ENCODE assay signal across 33 mouse cellular contexts in genomic region chr13:75927951-75928350, GRCm38 (mm10). TPM values are rescaled to one million over a fixed set of nuclear protein-coding genes. Genes with fewer than 3 reads are reported as not detected.
DNase-seq lines count a peak whose midpoint lies in the region; ATAC-seq and TF ChIP-seq lines count a peak whose summit lies in the region.
"Had no signal": no experiment of that assay in that cellular context is flagged by ENCODE, and none has a peak within 500 bp of the region (broad histone marks: within the 10 kb centered on the region; RNA-seq: fewer than 3 reads in every experiment).

No protein-coding gene starts in this region.

- no peak overlapping the region for H3K27ac ChIP-seq in forebrain, embryonic 16.5 days (ENCODE audit: low read length)
- H3K27ac ChIP-seq in forebrain, embryonic 14.5 days (ENCODE audit: low read depth, low read length): no peak overlapping the region
- no peak overlapping the region for H3K27ac ChIP-seq in midbrain, embryonic 11.5 days (ENCODE audit: low read depth, low read length)
- no peak overlapping the region for H3K27ac ChIP-seq in midbrain, postnatal 0 days (ENCODE audit: low read depth, low read length)
- peak overlapping the region; percentile 27; the same call in 1 of the 2 replicates for H3K27ac ChIP-seq in brown adipose tissue, adult 24 weeks (replicated peaks; ENCODE audit: low read depth, low read length)
- H3K27ac ChIP-seq: embryonic facial prominence, embryonic 10.5 days; embryonic facial prominence, embryonic 13.5 days; forebrain, embryonic 15.5 days; heart, embryonic 15.5 days; hindbrain, embryonic 14.5 days; hindbrain, postnatal 0 days had no signal

- H3K36me3 ChIP-seq in forebrain, embryonic 16.5 days (ENCODE audit: control insufficient read depth, insufficient read depth): peaks cover 2% of the 10 kb centered on the region; the same call in 1 of the 2 replicates
- H3K36me3 ChIP-seq in forebrain, embryonic 14.5 days (ENCODE audit: control insufficient read depth, insufficient read depth, low read length): peaks cover 13% of the 10 kb centered on the region
- H3K36me3 ChIP-seq in midbrain, embryonic 11.5 days (ENCODE audit: control insufficient read depth, insufficient read depth, low read length): peaks cover 2% of the 10 kb centered on the region; the same call in 1 of the 2 replicates
- no peaks in the 10 kb centered on the region for H3K36me3 ChIP-seq in midbrain, postnatal 0 days (ENCODE audit: insufficient read depth, low read length)

- no peak overlapping the region for H3K4me2 ChIP-seq in forebrain, embryonic 16.5 days (ENCODE audit: low read length)
- no peak overlapping the region for H3K4me2 ChIP-seq in forebrain, embryonic 14.5 days (ENCODE audit: low read length)
- H3K4me2 ChIP-seq in midbrain, embryonic 11.5 days: no peak overlapping the region
- H3K4me2 ChIP-seq in midbrain, postnatal 0 days (ENCODE audit: low read depth, low read length, poor library complexity, severe bottlenecking): no peak overlapping the region
- H3K4me2 ChIP-seq: embryonic facial prominence, embryonic 13.5 days; forebrain, embryonic 15.5 days; heart, embryonic 12.5 days; heart, embryonic 15.5 days; hindbrain, embryonic 14.5 days had no signal

- no peaks in the 10 kb centered on the region for H3K27me3 ChIP-seq in forebrain, embryonic 16.5 days (replicated peaks; ENCODE audit: control insufficient read depth, insufficient read depth, low read length)
- H3K27me3 ChIP-seq in forebrain, embryonic 14.5 days (replicated peaks; ENCODE audit: control insufficient read depth, insufficient read depth, low read length): no peaks in the 10 kb centered on the region
- no peaks in the 10 kb centered on the region for H3K27me3 ChIP-seq in midbrain, embryonic 11.5 days (ENCODE audit: control insufficient read depth, insufficient read depth, low read length)
- H3K27me3 ChIP-seq in midbrain, postnatal 0 days (ENCODE audit: insufficient read depth, low read length): no peaks in the 10 kb centered on the region
- H3K27me3 ChIP-seq: embryonic facial prominence, embryonic 13.5 days; forebrain, embryonic 15.5 days; heart, embryonic 12.5 days; heart, embryonic 15.5 days; Patski had no signal

- peaks cover 11% of the 10 kb centered on the region; the same call in 1 of the 2 replicates for H3K4me1 ChIP-seq in forebrain, embryonic 16.5 days (replicated peaks; ENCODE audit: control insufficient read depth, insufficient read depth, low read length)
- no peaks in the 10 kb centered on the region; the same call in 1 of the 2 replicates for H3K4me1 ChIP-seq in forebrain, embryonic 14.5 days (ENCODE audit: control insufficient read depth, insufficient read depth, low read length)
- no peaks in the 10 kb centered on the region for H3K4me1 ChIP-seq in midbrain, embryonic 11.5 days (ENCODE audit: control insufficient read depth, insufficient read depth, low read length)
- no peaks in the 10 kb centered on the region for H3K4me1 ChIP-seq in midbrain, postnatal 0 days (ENCODE audit: insufficient read depth, low read length)
- H3K4me1 ChIP-seq in brown adipose tissue, adult 24 weeks (ENCODE audit: control insufficient read depth, insufficient read depth, insufficient read length, low read length): no peaks in the 10 kb centered on the region

- peak; percentile 56 for ATAC-seq in forebrain, embryonic 16.5 days
- ATAC-seq in forebrain, embryonic 14.5 days: no peak
- ATAC-seq in midbrain, embryonic 11.5 days (ENCODE audit: low FRiP score): no peak
- ATAC-seq in midbrain, postnatal 0 days (ENCODE audit: low FRiP score): no peak
- ATAC-seq: CD4-positive, CD25-positive, alpha-beta regulatory T cell, adult 4 months; hindbrain, postnatal 0 days; inflammation-experienced regulatory T-cells, adult 6 months; intestine, embryonic 16.5 days; Patski had no signal

- H3K4me3 ChIP-seq in forebrain, embryonic 16.5 days (replicated peaks; ENCODE audit: low read length): no peak overlapping the region
- H3K4me3 ChIP-seq in forebrain, embryonic 14.5 days (ENCODE audit: low read depth, low read length): no peak overlapping the region
- no peak overlapping the region for H3K4me3 ChIP-seq in midbrain, embryonic 11.5 days (ENCODE audit: low read depth, low read length)
- no peak overlapping the region for H3K4me3 ChIP-seq in midbrain, postnatal 0 days (ENCODE audit: low read depth, low read length)
- H3K4me3 ChIP-seq in brown adipose tissue, adult 24 weeks (ENCODE audit: insufficient read depth, low read depth, low read length): no peak overlapping the region
- H3K4me3 ChIP-seq: embryonic facial prominence, embryonic 10.5 days; embryonic facial prominence, embryonic 13.5 days; erythroblast, embryonic 14.5 days; forebrain, embryonic 15.5 days; heart, embryonic 12.5 days; heart, embryonic 15.5 days had no signal

- H3K9me3 ChIP-seq in forebrain, embryonic 16.5 days (ENCODE audit: control insufficient read depth, low read length): no peaks in the 10 kb centered on the region
- H3K9me3 ChIP-seq in forebrain, embryonic 14.5 days (replicated peaks; ENCODE audit: control insufficient read depth, low read length): no peaks in the 10 kb centered on the region
- no peaks in the 10 kb centered on the region for H3K9me3 ChIP-seq in midbrain, embryonic 11.5 days (ENCODE audit: control insufficient read depth, low read length)
- H3K9me3 ChIP-seq in midbrain, postnatal 0 days (ENCODE audit: low read length): no peaks in the 10 kb centered on the region
- H3K9me3 ChIP-seq: embryonic facial prominence, embryonic 10.5 days; embryonic facial prominence, embryonic 13.5 days; forebrain, embryonic 15.5 days; heart, embryonic 12.5 days; heart, embryonic 15.5 days had no signal

- DNase-seq in forebrain, embryonic 14.5 days (ENCODE audit: low spot score): no peak
- peak; percentile 83 for DNase-seq in midbrain, embryonic 11.5 days (ENCODE audit: low spot score, missing footprints)
- DNase-seq in midbrain, postnatal 0 days (ENCODE audit: low spot score): no peak
- DNase-seq in Muller cell, postnatal 12 days (ENCODE audit: inconsistent ontology term): peak; percentile 52
- no peak for DNase-seq in thymus, adult 18-20 months
- DNase-seq: adrenal gland, postnatal 10 days; adrenal gland, postnatal 36 days; cerebellum, adult 11-12 months; cerebellum, adult 8-10 months; cerebellum, postnatal 10 days; cerebellum, postnatal 36 days; embryo, embryonic 11 days; gastrocnemius, postnatal 25 days; heart, adult 18-20 months; heart, postnatal 10 days; heart, postnatal 4 days had no signal

- no peak overlapping the region for H3K9ac ChIP-seq in forebrain, embryonic 16.5 days (replicated peaks; ENCODE audit: low read depth, low read length)
- no peak overlapping the region for H3K9ac ChIP-seq in forebrain, embryonic 14.5 days (ENCODE audit: low read length)
- no peak overlapping the region for H3K9ac ChIP-seq in midbrain, embryonic 11.5 days (ENCODE audit: low read length)
- H3K9ac ChIP-seq in midbrain, postnatal 0 days (replicated peaks; ENCODE audit: low read length, poor library complexity, severe bottlenecking): no peak overlapping the region
- H3K9ac ChIP-seq: embryonic facial prominence, embryonic 13.5 days; forebrain, embryonic 15.5 days; heart, embryonic 12.5 days; heart, embryonic 15.5 days; hindbrain, embryonic 14.5 days had no signal

- no peak for TF ChIP-seq CTCF in midbrain, postnatal 0 days (IDR thresholded peaks at IDR 0.05)

RNA-seq across cellular contexts. Expression of gene Rhobtb3, which starts 15.8 kb away (rescaled TPM):
- 33.1 and 41.3 TPM in 2 replicates for polyA plus RNA-seq in forebrain, embryonic 16.5 days (2015; fragmentation: Nextera tagmentation; extraction: Ambion mirVana)
- polyA plus RNA-seq in forebrain, embryonic 14.5 days (2014; fragmentation: Nextera tagmentation; extraction: Ambion mirVana): 38.3 and 40.2 TPM in 2 replicates
- polyA plus RNA-seq in midbrain, embryonic 11.5 days (2014; fragmentation: Nextera tagmentation; extraction: Ambion mirVana): 71.1 and 72.3 TPM in 2 replicates
- total RNA-seq in midbrain, postnatal 0 days (2014; rRNA removed): 31.7 and 67.6 TPM in 2 replicates
- 11.6 and 12.1 TPM in 2 replicates for polyA plus RNA-seq in midbrain, postnatal 0 days (2015; fragmentation: Nextera tagmentation; extraction: Ambion mirVana)
- polyA plus RNA-seq in brown adipose tissue, adult 24 weeks (2012; ENCODE audit: insufficient read depth, insufficient read length, missing spikeins): 3.6 and 6.9 TPM in 2 replicates
- total RNA-seq: MEL had no signal

RNA-seq across cellular contexts. Expression of gene Spata9, which starts 39.0 kb away (rescaled TPM):
- 1.8 and 2.6 TPM in 2 replicates for polyA plus RNA-seq in forebrain, embryonic 16.5 days (2015; fragmentation: Nextera tagmentation; extraction: Ambion mirVana)
- 2.2 and 2.4 TPM in 2 replicates for polyA plus RNA-seq in forebrain, embryonic 14.5 days (2014; fragmentation: Nextera tagmentation; extraction: Ambion mirVana)
- 0.72 and 1.0 TPM in 2 replicates for polyA plus RNA-seq in midbrain, embryonic 11.5 days (2014; fragmentation: Nextera tagmentation; extraction: Ambion mirVana)
- total RNA-seq in midbrain, postnatal 0 days (2014; rRNA removed): 0.49 and 1.4 TPM in 2 replicates
- 3.8 and 4.7 TPM in 2 replicates for polyA plus RNA-seq in midbrain, postnatal 0 days (2015; fragmentation: Nextera tagmentation; extraction: Ambion mirVana)
- not detected in 2 replicates for polyA plus RNA-seq in brown adipose tissue, adult 24 weeks (2012; ENCODE audit: insufficient read depth, insufficient read length, missing spikeins)
- total RNA-seq: adrenal gland, adult 18-20 months; adrenal gland, postnatal 10 days; adrenal gland, postnatal 36 days; gastrocnemius, adult 8-10 months; gastrocnemius, postnatal 25 days; heart, adult 18-20 months; heart, postnatal 10 days; MEL had no signal
- polyA plus RNA-seq: CD4-positive, CD25-positive, alpha-beta regulatory T cell, adult 4 months; erythroblast, embryonic 14.5 days; inflammation-experienced regulatory T-cells, adult 6 months had no signal

Comparison
In these comparisons a context has a peak if more than half of its experiments do, and no peak if none do; other contexts are left out.
1. DNase-seq: peak in midbrain, embryonic 11.5 days (single experiment) and Muller cell, postnatal 12 days (single experiment); none in forebrain, embryonic 14.5 days (single experiment), midbrain, postnatal 0 days (single experiment) and thymus, adult 18-20 months (0 of 2).